Comparison of ENCODE assay signal across 8 mouse cellular contexts in the genomic region with DNA sequence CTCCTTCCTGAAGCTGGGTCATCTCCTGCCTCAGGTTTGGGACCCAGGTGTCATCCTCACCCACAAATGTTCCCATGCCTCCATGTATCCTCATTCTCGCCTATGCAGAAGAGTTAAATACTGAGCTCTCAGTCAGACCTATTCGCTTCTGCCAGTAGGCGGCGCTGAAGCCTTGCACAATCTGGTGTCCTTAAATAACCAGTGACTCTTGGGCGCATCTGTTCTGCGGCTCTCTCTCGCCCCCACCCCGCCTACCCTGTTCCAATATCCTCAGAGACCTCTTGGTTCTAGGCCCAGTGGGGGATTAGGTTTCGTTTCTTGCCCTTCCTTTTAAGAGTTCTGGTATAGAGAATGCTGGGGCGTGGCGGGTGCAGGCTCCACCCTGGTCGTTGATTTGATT. TPM values are rescaled to one million over a fixed set of nuclear protein-coding genes. Genes with fewer than 3 reads are reported as not detected.
DNase-seq lines count a peak whose midpoint lies in the region; ATAC-seq and TF ChIP-seq lines count a peak whose summit lies in the region.

No protein-coding gene starts in this region.

- H3K27me3 ChIP-seq in Patski, result peaks cover 14% of the 10 kb centered on the region
- peaks cover 89% of the 10 kb centered on the region for H3K27me3 ChIP-seq in hindbrain, embryonic 13.5 days

- H3K4me3 ChIP-seq in hindbrain, embryonic 13.5 days, result peak overlapping the region; percentile 44

- WGBS in hindbrain, embryonic 13.5 days, result 1% methylated on average over 12 of the region's 12 CpGs

- peaks cover 57% of the 10 kb centered on the region for H3K4me1 ChIP-seq in hindbrain, embryonic 13.5 days (replicated peaks)

- TF ChIP-seq CTCF in Patski (IDR thresholded peaks at IDR 0.05), result peak; percentile 96

- CTCF ChIA-PET in Patski (lab: Charles Lee), result interaction anchor here (0.8 to 3.3 kb wide), 17 partner anchors 10 to 241 kb away, joined by 3 to 39 read pairs (median 6); partner anchors contain the start of gene Spa17

- H3K27ac ChIP-seq in hindbrain, embryonic 13.5 days, result no peak overlapping the region

- H3K4me2 ChIP-seq in hindbrain, embryonic 13.5 days, result peak overlapping the region; percentile 77

- POLR2A ChIA-PET in Patski (lab: Charles Lee), result no interaction called here

- H3K9ac ChIP-seq in hindbrain, embryonic 13.5 days, result no peak overlapping the region

- no peaks in the 10 kb centered on the region for H3K36me3 ChIP-seq in hindbrain, embryonic 13.5 days

- H3K9me3 ChIP-seq in hindbrain, embryonic 13.5 days, result no peaks in the 10 kb centered on the region

- ATAC-seq in Patski, result peak; percentile 77
- ATAC-seq in hindbrain, embryonic 13.5 days (ENCODE audit: low FRiP score), result peak; percentile 82

- in situ Hi-C loops in Patski (cut with MboI; ENCODE audit: low pct_unique_long_range_greater_than_20kb), result loop anchor here (5.0 kb wide), 1 partner anchor 187 kb away; no protein-coding TSS in a partner anchor

- DNase-seq in Patski (ENCODE audit: low read depth, low spot score), result peak; percentile 20
- DNase-seq in cerebellum, adult 9-11 months, result peak; percentile 74
- DNase-seq in frontal cortex, postnatal 25 days (ENCODE audit: low spot score in 2 of 2), result peak; percentile 90 to 95
- DNase-seq in layer of hippocampus, postnatal 14 days (ENCODE audit: low spot score in 2 of 2), result peak; percentile 93 to 95
- peak; percentile 94 for DNase-seq in lung, postnatal 36 days
- peak; percentile 94 for DNase-seq in retina, postnatal 1 day
- DNase-seq in thymus, postnatal 4 days, result peak; percentile 91

RNA-seq across cellular contexts. Expression of gene Robo3, which starts 2.5 kb away (rescaled TPM):
- polyA plus RNA-seq in Patski (2021), result 0.28 TPM
- 64.6 and 91.3 TPM in 2 replicates for polyA plus RNA-seq in hindbrain, embryonic 13.5 days (2015; fragmentation: Nextera tagmentation; extraction: Ambion mirVana)
- total RNA-seq in layer of hippocampus, postnatal 14 days (2021), result 10 to 100 TPM; 19.0 to 22.3 TPM

RNA-seq across cellular contexts. Expression of gene Robo4, which starts 28.9 kb away (rescaled TPM):
- not detected for polyA plus RNA-seq in Patski (2021)
- 5.7 and 6.5 TPM in 2 replicates for polyA plus RNA-seq in hindbrain, embryonic 13.5 days (2015; fragmentation: Nextera tagmentation; extraction: Ambion mirVana)
- 1 to 10 TPM; 7.6 to 9.9 TPM for total RNA-seq in layer of hippocampus, postnatal 14 days (2021)

RNA-seq across cellular contexts. Expression of gene Msantd2, which starts 58.5 kb away (rescaled TPM):
- 33.1 TPM for polyA plus RNA-seq in Patski (2021)
- 35.4 and 39.2 TPM in 2 replicates for polyA plus RNA-seq in hindbrain, embryonic 13.5 days (2015; fragmentation: Nextera tagmentation; extraction: Ambion mirVana)
- total RNA-seq in layer of hippocampus, postnatal 14 days (2021), result 10 to 100 TPM; 22.3 to 22.7 TPM

Comparison
In these comparisons a context has a peak if more than half of its experiments do, and no peak if none do; other contexts are left out.
1. DNase-seq: peak in every context shown above with its lines; median percentile 94 in layer of hippocampus, postnatal 14 days; 94 in lung, postnatal 36 days; 94 in retina, postnatal 1 day; 92 in frontal cortex, postnatal 25 days; 91 in thymus, postnatal 4 days; 74 in cerebellum, adult 9-11 months; 20 in Patski.
2. RNA of gene Robo3, which starts 2.5 kb away (polyA plus RNA-seq): 64.6 to 91.3 TPM in hindbrain, embryonic 13.5 days; 0.28 TPM in Patski (single experiment); every median in the first group is over 10 times any median in the second.